Mouse (Mus musculus): ENCODE measurements around the gene Camk1g.

- TF ChIP-seq CTCF (IDR thresholded peaks at IDR 0.05; ENCODE audit: low read depth, low read length), result no peak
- TF ChIP-seq POLR2A (IDR thresholded peaks at IDR 0.05; ENCODE audit: extremely low read depth, insufficient read depth, low read length), result no peak
Observed at GRCm38 (mm10) chr1:193325891-193326290, 44.2 kb downstream of the Camk1g start.
